Mouse (Mus musculus): ENCODE results near the gene Ccl22.

Gene Ccl22

DNA sequence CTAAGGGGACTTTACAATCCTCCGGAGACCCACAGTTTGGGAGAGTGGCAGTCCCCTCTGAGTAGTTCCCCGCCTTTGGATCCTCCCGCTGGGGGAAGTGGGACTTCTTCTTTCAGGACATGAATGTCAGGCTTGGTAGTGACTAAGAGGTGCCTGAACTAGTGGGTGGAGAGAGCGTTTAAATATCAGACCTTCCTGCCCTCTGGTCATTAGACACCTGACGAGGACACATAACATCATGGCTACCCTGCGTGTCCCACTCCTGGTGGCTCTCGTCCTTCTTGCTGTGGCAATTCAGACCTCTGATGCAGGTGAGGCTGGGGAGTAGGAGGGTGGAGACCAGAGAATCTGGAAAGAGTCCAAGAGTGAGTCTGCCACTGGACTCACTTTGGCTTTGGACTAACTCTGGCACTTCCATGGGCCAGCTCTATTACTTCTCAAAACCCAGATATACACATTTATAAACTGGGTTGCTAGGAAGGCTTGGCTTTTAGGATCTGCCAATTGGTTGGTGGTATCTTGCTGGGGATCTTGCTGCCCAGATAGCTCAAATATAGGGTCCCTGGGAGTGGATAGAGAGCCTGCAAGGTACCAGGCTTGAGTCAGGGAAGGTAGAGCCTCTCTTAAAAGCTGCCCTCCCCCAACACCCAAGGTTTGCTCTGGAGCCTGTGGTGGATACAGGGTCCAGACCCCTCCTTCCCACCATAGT lies at the start of gene Ccl22:
Gene Ccl22, plus strand, starts transcription at position 115 of the 709 bp plus-strand sequence.
- DNase-seq (ENCODE audit: low read depth, low spot score) = no peak

DNA sequence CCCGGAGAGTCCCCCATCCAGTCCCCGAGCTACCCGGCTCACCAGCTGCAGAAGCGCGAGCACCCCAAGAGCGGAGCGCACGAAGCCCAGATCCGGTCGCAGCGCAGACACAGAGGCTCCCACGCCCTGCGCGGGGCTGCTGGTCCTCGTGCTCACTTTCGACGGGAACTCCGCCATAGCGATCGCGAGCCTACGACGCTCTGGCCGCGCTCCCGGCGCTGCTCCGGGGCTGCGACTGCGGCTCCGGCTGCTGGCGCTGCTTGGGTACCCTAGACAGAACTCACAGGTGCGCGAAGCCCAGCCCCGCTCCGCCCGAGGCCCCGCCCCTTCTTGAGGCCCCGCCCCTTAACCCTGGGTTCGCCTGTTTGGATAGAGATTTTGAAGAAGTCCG lies 49.4 kb upstream of the Ccl22 start, which contains the start of gene Pllp:
Gene Pllp, minus strand, starts transcription at position 285 of the 391 bp plus-strand sequence.
- peak; percentile 84 for DNase-seq (ENCODE audit: low read depth, low spot score)

DNA sequence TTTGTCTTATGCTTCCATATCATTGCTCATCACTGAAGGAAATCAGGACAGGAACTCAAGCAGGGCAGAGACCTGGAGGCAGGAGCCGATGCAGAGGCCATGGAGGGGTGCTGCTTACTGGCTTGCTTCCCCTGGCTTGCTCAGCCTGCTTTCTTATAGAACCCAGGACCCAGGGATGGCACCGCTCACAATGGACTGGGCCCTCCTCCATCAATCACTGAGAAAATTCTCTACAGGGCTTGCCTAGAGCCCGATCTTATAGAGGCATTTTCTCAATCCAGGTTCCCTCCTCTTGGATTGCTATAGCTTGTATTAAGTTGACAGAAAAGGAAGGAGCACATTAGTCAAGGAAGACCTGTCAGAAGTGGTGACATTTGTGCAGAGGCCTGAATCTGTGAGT lies 48.8 kb upstream of the Ccl22 start:
- DNase-seq (ENCODE audit: low read depth, low spot score) = no peak

DNA sequence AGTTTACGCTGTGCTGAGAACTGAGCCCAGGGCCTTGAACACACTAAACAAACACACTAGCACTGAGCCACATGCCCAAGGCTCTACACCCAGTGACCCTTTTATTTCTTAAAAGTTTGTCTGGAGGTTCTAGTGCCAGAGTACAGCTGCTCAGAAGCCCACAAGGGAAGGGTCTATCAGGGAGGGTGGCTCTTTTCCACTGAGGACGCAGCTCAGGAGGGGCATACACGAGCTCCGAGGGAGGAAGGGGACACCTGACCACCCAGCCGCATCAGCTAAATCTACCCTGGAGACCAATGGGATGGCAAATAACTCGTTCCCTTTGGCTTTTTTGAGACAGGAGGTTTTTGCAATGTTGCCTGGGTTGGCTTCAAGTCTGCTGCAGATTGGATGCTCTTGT lies 47.4 kb upstream of the Ccl22 start:
- DNase-seq (ENCODE audit: low read depth, low spot score) = no peak

DNA sequence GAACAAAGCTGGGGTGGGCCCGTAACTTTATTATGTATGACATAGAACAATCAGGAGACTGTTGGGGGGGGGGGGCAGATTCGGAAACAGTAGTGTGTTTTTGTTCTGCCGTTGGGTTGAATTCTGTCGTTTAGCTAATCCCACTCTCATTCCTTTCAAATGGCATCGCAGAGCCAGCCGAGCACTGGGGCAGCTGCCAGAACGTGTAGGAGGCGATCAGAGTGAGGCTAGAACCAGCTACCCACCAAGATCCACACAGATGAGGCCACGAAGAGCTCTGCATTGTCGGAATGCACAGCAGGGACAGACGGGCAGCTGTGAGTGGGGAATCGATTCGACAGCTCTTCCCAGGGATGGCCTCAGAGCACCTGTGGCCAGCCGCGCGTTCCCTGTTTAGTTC lies 46.0 kb upstream of the Ccl22 start:
- no peak for DNase-seq (ENCODE audit: low read depth, low spot score)

DNA sequence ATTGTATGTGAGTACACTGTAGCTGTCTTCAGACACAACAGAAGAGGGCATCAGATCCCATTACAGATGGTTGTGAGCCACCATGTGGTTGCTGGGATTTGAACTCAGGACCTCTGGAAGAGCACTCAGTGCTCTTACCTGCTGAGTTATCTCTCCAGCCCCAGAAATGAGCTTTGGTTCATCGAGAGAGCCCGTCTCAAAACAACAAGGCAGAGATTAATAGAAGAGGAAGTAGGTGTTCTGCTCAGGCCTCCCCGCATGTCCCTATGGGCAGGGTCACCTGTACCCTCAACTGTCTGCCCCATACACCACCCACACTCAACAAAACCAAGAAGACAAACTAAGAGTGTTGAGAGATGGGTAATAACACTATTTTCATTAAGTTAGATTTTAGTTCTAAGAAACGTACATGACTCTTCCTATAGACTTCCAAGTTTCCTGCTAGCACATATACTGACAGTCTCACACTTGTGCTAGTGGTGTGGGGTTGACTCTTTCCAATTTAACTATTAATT lies 44.9 kb upstream of the Ccl22 start:
- DNase-seq (ENCODE audit: low read depth, low spot score) = no peak

DNA sequence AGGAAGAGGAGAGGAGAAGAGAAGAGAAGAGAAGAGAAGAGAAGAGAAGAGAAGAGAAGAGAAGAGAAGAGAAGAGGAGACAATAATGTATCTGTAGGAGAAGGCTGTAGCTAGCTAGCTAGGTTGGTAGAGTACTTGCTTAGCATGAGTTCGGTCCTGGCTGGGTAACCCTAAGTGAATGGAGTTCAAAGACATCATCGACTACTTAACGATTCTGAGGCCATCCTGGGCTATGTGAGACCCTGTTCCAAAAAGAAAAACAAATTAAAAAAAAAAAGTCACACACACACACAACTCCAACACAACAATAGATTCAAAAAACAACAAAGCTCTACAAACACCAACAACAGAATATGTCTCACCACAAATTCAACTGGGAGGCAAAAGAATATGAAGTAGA lies 43.2 kb upstream of the Ccl22 start:
- no peak for DNase-seq (ENCODE audit: low read depth, low spot score)

DNA sequence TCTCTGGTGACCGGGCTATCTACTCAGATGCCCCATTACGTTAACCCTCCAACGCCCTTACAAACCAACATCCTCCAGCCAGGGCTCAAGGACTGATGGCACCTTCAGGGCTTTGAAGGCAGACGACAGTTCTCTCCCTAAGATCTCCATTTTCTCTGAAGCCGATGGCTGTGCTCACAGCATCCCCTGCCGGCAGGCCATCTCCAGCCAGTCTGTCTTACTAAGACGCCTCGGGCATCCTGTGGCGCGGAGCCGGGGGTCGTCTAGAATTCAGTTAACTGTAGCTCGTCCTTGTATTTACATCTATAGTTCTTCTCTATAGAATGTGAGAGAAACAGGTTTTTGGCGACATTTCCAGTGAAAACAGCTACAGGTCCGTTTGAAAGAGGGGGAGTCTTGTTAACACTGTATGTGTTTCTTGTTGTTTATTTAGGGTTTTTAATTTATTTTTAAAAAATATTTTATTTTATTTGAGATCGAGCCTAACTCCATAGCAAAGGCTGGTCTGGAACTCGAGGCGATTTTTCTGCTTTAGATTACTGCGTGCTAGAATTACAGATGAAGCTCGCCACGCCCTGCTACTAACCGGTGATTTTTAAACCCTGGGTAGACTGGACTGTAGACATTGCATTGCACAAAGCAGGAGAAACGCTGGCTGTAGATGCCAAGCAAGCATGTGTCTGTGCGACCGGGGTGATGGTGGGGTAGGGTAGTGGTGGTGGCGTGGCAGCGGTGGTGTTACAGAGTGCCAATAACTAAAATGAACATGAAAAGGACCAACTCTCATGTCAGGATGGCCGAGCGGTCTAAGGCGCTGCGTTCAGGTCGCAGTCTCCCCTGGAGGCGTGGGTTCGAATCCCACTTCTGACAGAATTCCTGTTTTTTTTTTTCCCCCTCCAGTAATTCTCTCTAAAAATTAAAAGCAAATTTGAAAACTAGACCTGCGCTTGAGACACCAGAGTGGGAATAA lies 42.3 kb upstream of the Ccl22 start:
- peak; percentile 94 for DNase-seq (ENCODE audit: low read depth, low spot score)

DNA sequence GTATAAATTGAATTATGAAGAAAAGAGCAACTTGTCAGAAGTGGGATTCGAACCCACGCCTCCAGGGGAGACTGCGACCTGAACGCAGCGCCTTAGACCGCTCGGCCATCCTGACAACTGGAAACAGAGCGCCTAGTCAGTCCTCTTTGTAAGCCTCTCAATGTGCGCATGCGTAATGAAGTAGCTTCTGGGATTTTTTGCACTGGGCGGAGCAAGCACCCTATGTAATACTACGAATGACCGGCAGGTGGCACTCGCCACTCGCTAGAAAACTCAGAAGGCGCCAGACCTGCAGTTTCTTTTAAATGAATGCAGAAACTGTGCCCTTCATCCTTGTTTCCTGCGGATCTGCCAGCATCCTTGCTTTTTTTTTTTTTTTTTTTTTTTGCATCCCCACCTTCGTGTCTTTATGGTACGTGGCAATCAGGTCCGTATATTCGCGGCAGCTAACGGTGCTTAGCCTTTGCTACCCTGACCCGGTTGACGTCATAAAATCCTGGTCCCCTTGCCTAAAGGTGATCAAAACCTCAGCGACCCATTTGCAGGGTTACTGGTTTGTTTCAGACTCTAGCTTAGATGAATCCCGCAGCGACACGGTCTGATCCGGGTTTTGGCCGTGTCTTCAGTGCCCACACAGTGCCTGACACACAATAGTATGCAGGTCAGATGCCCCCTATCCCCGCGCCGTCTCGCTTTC lies 41.3 kb upstream of the Ccl22 start:
- DNase-seq (ENCODE audit: low read depth, low spot score) = peak; percentile 98

DNA sequence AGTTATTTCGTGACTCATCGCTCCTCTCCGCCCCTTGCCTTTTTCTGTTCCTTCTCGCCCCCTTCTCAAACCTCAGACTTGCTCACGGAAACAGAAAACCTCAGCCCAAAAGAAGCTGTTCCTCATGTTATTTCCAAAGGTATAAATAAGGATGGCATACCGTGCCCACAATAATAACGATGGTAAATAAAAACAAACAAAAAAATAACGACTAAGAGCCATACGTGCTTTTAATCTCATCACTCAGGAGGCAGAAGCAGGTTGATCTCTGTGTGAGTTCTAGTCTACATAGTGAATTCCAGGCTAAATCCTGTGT lies 40.8 kb upstream of the Ccl22 start:
- DNase-seq (ENCODE audit: low read depth, low spot score) = no peak

DNA sequence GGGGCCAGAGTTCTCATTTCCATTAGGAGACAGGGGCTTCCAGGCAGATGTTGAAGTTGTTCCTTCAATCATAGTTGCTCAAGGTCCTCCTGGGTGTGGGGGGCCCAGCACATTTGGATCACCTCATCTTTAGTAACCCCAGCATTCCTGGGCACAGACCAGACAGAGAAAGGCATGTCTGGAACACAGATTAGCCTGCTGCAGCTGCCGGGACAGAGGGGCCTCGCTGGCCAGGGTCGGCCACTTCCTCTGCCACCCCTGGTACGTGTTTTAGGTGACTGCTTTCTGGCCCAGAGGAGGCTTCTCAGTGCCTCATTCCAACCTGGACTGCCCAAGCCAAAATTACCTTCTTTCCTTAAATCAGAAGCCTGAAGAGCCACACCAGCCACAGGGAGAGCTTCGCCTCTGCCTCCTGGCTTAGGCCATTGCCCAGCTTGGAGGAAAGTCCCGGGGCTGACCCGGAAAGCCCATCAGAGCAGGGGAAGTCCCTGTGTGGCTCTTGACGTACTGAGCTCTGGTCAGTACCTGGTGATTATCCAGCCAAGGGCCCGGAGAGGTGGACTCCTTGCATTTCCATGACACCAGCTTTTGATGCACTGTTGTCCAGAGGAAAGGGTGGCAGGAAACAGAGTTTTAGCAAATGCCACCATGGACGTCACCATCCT lies 39.7 kb upstream of the Ccl22 start:
- DNase-seq (ENCODE audit: low read depth, low spot score) = no peak

DNA sequence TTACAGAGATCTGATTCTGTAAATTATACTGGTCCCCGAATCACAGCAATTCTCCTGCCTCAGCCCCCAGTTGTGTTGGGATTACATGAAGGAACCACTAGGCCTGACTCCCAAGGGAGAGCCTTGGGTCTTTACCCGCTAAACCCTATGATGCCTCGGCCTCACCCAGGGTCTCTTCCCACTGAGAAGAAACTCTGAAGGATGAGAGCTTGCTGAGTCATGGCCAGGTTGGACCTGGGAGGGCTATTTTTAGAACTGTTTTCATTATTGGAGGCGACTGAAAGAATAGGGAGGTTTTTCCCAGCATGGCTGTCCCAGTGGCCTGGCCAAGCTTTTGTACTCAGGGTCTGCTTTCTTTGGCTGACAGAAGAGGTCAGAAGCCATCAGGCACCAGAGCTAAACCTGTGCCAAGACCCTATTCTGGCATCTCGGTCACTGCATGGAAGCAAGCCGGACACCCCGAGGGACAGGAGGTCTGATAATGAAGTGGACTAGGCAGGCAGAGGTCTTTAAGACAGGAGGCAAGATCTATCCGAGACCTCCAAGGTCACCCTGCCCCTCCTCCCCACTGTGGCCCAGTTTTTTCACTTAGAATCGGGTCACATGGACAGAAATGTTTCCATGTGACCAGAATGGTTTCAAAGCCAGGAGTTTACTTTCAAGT lies 38.5 kb upstream of the Ccl22 start:
- DNase-seq (ENCODE audit: low read depth, low spot score) = no peak

DNA sequence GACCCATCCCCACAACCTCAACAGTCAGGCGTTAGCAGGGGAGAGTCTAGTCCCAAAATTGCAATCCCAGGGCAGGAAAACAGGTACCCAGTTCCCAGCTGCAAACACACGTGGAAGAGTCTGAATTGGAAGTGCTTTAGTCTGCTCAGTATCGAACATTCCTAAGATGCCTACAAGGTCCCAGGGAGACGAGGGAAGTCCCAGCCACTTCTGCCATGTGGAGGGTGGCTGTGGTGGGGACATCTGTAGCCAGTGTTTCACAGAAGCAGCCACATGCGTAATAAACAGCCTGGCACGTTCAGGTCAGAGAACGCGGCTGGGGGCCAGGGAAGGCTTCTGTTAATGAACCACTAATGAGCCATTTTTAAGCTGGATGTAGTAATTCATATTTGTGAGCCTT lies 35.1 kb upstream of the Ccl22 start:
- no peak for DNase-seq (ENCODE audit: low read depth, low spot score)

DNA sequence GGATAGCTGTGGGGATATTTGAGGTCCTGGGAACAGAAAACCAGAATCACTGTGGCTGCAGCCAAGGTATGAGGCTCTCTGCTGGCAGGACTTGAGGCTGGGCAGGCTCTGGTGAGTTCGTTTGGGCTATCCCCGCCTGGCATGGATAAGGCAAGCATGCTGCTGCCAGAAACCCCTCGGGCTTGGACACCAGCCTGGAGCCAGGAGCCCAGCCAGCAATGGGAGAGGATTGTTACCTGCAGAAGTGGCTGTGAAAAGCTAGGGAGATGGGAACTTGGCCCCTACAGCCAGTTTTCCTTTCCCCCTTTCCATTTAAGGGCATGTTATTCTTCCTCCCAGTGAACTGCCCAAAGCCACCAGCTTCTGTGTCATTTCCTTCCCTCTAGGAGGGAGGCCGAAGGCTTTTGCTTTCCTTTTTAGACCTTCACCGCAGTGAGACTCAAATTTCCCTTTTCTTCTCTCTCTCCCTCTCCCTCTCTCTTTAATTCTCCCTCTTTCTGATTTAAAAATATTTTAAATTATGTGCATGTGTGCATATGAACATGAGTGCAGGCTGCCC lies 34.2 kb upstream of the Ccl22 start:
- DNase-seq (ENCODE audit: low read depth, low spot score) = no peak

DNA sequence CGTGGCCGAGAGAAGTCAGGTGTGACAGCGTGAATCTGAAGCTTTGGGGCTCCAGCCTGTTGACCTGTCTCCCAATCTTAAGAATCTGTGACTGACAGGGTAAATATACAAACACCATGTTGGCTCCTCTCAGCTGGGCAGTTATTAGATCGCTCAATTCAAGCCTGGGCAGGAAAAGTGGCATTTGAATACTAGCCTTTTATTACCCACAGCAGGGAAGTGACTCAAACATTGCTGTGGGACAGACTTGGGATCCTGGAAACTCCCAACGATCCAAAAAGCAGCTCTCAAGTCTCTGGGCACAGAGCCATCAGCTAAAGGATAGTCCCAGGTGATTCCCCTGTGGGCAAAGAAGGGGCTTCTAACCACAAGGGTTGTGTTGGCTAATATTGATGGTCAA lies 30.8 kb upstream of the Ccl22 start:
- no peak for DNase-seq (ENCODE audit: low read depth, low spot score)

DNA sequence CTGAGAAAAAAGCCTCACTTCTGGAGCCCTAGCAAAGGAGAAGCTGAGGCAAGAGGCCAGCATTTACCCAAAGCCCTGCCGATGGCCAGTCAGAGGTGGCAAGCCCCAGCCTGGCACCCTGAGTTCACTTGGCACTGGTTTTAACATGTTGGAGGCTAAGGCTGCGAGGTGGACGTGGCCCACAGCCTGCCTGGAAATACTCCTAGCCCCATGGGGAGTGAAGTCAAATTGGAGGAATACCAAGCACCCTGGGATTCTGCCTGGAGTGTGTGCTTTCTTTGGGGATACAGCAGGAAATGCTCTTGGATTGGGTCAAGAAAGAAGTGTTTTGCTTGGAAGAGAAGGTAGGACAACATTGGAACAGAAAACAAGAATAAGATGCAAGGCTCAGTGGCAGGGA lies 29.5 kb upstream of the Ccl22 start:
- DNase-seq (ENCODE audit: low read depth, low spot score) = no peak

DNA sequence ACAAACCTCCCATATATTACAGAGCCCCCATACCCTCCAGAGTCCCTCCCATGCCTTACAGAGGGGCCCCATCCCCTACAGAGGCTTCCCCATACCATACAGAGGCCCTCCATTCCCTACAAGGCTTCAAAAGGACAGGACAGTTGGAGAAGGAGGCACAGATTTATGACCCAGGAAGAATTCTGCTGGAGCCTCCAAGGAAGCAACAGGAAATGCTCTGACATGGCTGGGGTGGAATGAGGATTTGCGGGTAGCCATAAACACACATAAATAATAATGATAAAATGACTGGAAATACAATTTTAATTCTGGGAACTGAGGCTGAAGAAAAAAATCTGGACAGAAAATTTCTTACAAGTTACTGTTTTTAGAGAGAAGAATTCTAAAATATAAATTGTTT lies 28.5 kb upstream of the Ccl22 start:
- DNase-seq (ENCODE audit: low read depth, low spot score) = no peak

DNA sequence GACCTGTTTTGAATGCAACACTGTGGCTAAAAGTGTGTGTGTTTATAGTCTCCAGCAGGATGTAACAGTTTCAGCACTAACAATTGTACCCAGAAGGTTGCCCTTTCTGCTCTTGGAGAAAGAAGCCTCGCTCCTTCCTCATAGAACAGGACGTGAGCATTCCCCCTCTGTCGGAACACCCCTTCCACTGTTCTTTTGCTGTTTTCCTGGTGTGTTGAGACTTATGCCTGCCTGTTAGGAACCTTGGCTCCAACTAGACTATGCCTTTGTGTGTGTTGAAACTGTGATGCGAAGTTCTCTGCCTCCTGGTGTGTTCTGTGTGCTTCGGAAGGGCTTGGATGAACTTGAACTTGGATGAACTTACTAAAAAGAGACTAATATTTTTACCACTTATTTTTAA lies 19.4 kb upstream of the Ccl22 start:
- DNase-seq (ENCODE audit: low read depth, low spot score) = no peak

DNA sequence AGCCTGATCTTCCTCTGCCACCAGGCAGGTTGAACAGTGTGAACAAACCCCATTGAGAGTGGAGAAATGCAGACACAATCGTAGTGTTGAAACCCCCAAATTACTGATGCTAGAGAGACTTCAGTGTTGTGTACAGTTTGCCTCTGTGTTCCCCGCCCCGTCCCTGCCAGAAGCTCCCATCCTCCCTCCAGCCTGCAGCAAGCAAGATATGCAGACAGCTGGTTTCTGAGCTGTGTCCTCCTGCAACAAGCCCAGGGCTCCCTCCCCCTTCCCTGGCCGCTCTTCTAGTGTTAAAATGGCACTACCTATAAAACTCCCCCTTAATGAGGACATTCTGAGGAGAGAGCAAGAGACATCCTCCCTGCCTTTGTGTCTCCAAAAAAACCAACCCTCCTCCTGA lies 16.1 kb upstream of the Ccl22 start:
- DNase-seq (ENCODE audit: low read depth, low spot score) = no peak

DNA sequence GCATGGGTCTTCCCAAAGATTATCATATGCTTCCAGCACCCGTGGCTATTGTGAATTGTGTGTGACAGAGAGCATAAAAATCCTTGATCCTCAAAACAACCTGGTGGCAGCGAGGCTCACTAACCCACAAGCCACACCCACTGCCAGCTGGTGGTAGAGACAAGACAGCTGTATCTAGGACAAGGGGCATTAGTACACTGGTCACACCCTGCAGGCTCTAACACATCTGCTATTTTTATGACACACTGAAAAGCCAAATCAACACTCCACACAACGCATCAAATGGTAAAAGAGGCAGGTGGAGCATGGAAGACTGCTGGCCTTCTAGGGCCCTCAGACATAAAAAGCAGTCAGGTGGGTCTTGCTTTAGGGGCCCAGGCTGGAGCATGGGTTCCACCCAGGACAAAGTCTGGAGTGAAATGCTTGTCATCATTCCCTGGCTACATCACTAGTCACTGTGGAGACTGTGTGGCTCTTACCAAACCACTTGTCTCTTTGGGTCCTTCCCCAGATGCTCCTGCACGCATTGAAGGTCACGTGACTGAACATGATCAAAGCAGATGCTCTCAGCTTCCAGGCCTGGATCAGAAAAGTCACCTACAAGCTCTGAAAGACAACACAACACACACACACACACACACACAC lies 11.4 kb upstream of the Ccl22 start:
- no peak for DNase-seq (ENCODE audit: low read depth, low spot score)
